Mouse (Mus musculus) forebrain, embryonic 11.5 days (tissue): ENCODE results near the gene Fbxo30. TPM values are rescaled to one million over a fixed set of nuclear protein-coding genes. Genes with fewer than 3 reads are reported as not detected.
"Not testable (repeated sequence)": the region's sequence is repeated elsewhere in the genome, so short reads cannot be mapped to it uniquely, and the experiment has no call there.

Experiments
- ATAC-seq: fragments of 200-750 bp; cut with Nextera tagmentation; replicated peaks from 2 replicates; pipeline ENCODE4 v1.8.0; 2017; ENCODE audit warnings: moderate TSS enrichment; ENCODE audit not compliant: low FRiP score
- DNase-seq: peaks from one replicate; pipeline ENCODE4 v3.0.0-alpha.2; 2017; ENCODE audit warnings: low spot score
- H3K27ac ChIP-seq: fragments of 300-500 bp; sonication (generic); 2 replicates; pipeline ENCODE4 v1.5.1; 2014; ENCODE audit warnings: low read depth, low read length
- H3K27me3 ChIP-seq: fragments of 300-500 bp; sonication (generic); 2 replicates; pipeline ENCODE4 v1.6.1; 2014; ENCODE audit warnings: mild to moderate bottlenecking, low read length, mixed read lengths; ENCODE audit not compliant: control insufficient read depth, insufficient read depth
- H3K36me3 ChIP-seq: fragments of 300-500 bp; sonication (generic); 2 replicates; pipeline ENCODE4 v1.6.1; 2014; ENCODE audit warnings: mild to moderate bottlenecking, low read length, moderate library complexity, mixed read lengths; ENCODE audit not compliant: control insufficient read depth, insufficient read depth
- H3K4me1 ChIP-seq: fragments of 300-500 bp; sonication (generic); replicated peaks from 2 replicates; pipeline ENCODE4 v1.6.1; 2014; ENCODE audit warnings: low read length, mixed read lengths; ENCODE audit not compliant: control insufficient read depth, insufficient read depth
- H3K4me2 ChIP-seq: fragments of 300-500 bp; sonication (generic); 2 replicates; pipeline ENCODE4 v1.6.1; 2014; ENCODE audit warnings: low read depth, mild to moderate bottlenecking, low read length, moderate library complexity, mixed read lengths; ENCODE audit not compliant: severe bottlenecking
- H3K4me3 ChIP-seq: fragments of 300-500 bp; sonication (generic); 2 replicates; pipeline ENCODE4 v1.5.1; 2014; ENCODE audit warnings: low read depth, low read length
- H3K9ac ChIP-seq: fragments of 300-500 bp; sonication (generic); 2 replicates; pipeline ENCODE4 v1.6.1; 2014; ENCODE audit warnings: low read length
- H3K9me3 ChIP-seq: fragments of 300-500 bp; sonication (generic); 2 replicates; pipeline ENCODE4 v1.6.1; 2016; ENCODE audit warnings: low read length, mixed read lengths; ENCODE audit not compliant: control insufficient read depth
- WGBS: fragments of 180-500 bp; shearing (Covaris S2); extraction: QIAGEN DNeasy Blood & Tissue Kit; methylation state at CpG from one replicate; pipeline ENCODE4 v1.1.7; 2014; 5-methylcytosine and 5-hydroxymethylcytosine counted together
- polyA plus RNA-seq: library from polyadenylated mRNA; unstranded; fragments of >200 nt; fragmentation: Nextera tagmentation; extraction: Ambion mirVana; gene quantifications from 2 replicates; pipeline ENCODE4 v1.2.1, GENCODE M21; 2014

The Fbxo30 gene
- polyA plus RNA-seq, 1 experiment from 2014 or later: 47.8 TPM

DNA sequence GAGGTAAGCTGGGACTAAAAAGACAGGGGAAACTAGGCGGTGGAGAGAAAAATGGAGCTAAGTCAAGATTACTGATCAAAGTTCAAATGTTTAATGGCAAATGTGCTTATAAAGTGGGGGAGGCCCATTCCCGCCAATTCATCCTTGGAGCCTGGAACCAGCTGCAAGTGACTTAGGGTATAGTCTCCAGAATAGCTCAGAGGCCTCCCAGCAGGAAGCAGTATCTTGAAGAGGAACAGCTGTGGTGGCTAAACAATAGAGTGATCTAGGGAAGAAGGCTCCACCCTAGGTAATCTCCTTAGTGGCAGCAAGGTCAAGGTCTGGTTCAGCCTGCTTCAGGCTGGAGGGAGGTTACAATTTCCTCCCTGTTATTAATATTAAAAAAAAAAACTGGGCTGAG is 17.3 kb upstream of the Fbxo30 start:
- H3K4me1 ChIP-seq, H3K4me3 ChIP-seq, DNase-seq, H3K9ac ChIP-seq, H3K36me3 ChIP-seq, ATAC-seq, H3K27ac ChIP-seq, H3K9me3 ChIP-seq, H3K4me2 ChIP-seq, H3K27me3 ChIP-seq: not testable (repeated sequence)
- 87% methylated on average over 2 of the region's 2 CpGs for WGBS

DNA sequence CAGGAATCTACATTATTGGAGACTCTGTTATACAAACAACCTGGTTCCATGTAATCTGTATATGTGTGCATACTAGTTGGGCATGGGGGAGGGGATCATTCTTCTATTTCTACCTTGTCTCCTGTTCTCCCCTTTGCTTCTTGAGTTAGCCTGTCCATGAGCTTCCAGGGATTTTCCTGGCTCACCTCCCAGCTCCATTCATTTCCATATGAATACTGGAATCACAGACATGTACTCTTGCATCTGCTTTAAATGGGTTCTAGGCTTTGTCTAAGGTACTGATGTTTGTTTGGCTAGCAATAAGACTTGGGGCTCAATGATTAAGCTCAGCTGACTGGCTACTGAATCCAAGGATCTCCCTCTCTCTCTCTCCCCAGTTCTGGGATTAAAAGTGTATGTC is 12.0 kb upstream of the Fbxo30 start:
- Histone ChIP-seq H3K9me3 (no peaks in the 10 kb centered on the region), H3K4me1 (no peaks in the 10 kb centered on the region), H3K9ac (no peak overlapping the region), H3K4me2 (no peak overlapping the region), H3K27ac (no peak overlapping the region), H3K27me3 (no peaks in the 10 kb centered on the region), H3K36me3 (no peaks in the 10 kb centered on the region), H3K4me3 (no peak overlapping the region)
- ATAC-seq: no peak
- DNase-seq: no peak

GRCm38 (mm10) chr10:11274431-11274830 is 6.7 kb upstream of the Fbxo30 start:
- H3K4me2 ChIP-seq: no peak overlapping the region
- H3K27ac ChIP-seq: no peak overlapping the region
- DNase-seq: no peak
- no peaks in the 10 kb centered on the region for H3K36me3 ChIP-seq
- H3K9ac ChIP-seq: no peak overlapping the region
- H3K27me3 ChIP-seq: no peaks in the 10 kb centered on the region
- no peak overlapping the region for H3K4me3 ChIP-seq
- no peaks in the 10 kb centered on the region for H3K9me3 ChIP-seq
- WGBS: 60% methylated on average over 1 of the region's 1 CpGs
- ATAC-seq: peak; percentile 27; the same call in 1 of the 2 replicates
- H3K4me1 ChIP-seq: no peaks in the 10 kb centered on the region

- Histone ChIP-seq H3K9me3 (no peaks in the 10 kb centered on the region), H3K4me1 (no peaks in the 10 kb centered on the region; the same call in 1 of the 2 replicates), H3K27ac (peak overlapping the region; percentile 95), H3K36me3 (no peaks in the 10 kb centered on the region), H3K4me2 (peak overlapping the region; percentile 51), H3K9ac (peak overlapping the region; percentile 93), H3K27me3 (no peaks in the 10 kb centered on the region), H3K4me3 (peak overlapping the region; percentile 93)
- ATAC-seq (no peak), DNase-seq (no peak)
- 2% methylated on average over 6 of the region's 6 CpGs for WGBS
Observed at GRCm38 (mm10) chr10:11280235-11280577, 924 bp upstream of the Fbxo30 start.

DNA sequence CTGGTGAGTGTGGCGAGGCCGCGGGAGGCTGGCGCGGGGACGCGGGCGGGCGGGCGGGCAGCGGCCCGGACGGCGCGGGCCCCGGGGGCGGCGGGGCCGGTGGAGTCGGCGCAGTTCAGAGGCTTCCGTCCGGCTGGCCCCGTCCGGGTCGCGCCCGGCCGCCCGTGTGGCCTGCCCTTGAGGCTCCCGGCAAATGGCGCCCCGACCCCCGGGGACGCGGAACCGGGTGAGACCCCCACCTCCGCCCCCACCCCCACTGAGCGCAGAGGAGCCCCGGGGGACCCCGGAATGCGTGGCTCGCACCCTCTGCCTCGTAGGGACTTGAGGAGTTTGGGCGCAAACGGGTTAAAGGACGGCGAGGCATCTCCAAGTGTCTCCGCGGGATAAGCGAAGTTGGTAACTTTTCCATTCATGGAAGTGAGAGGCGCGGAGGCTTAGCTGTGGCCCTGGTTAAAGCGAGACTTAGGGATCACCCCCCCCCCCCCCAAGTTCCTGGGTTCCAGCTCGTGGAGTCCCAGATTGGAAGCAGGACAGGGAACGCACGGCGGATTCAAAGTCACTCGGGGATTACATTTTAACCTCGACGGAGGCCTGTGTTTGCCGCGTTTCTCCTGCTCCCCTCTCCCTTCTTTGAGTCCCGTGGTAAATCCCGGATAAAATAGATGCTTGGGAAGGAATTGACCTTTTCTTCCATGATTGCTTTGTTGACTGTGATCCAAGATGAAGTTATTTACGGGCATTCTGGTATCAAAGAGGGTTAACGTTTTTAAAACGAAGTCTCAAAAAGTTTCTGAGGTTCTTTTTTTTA is 572 bp downstream of the Fbxo30 start:
- peak; percentile 72 for ATAC-seq
- DNase-seq: peak; percentile 85
- under 1% methylated on average over 65 of the region's 68 CpGs for WGBS
- Histone ChIP-seq H3K4me1 (no peaks in the 10 kb centered on the region; the same call in 1 of the 2 replicates), H3K9me3 (no peaks in the 10 kb centered on the region), H3K27me3 (no peaks in the 10 kb centered on the region), H3K9ac (peak overlapping the region; percentile 93), H3K4me2 (peak overlapping the region; percentile 51), H3K4me3 (peak overlapping the region; percentile 93), H3K27ac (peak overlapping the region; percentile 95), H3K36me3 (no peaks in the 10 kb centered on the region)

DNA sequence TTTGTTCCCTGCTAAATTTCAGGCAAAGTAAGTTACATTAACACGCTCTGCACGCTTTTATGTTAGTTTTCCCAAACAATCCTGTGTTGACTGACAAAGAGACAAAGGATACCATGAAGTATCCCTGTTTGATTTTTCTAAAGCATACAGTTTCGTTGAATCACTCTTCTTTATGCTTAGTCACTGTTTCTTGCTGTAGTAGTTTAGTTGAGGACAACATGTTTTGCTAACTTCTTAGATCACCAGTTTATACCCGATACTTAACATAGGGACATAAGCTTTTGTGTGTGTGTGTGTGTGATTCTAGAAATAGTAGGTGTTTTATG is 1.1 kb downstream of the Fbxo30 start:
- DNase-seq (no peak), ATAC-seq (no peak)
- Histone ChIP-seq H3K36me3 (no peaks in the 10 kb centered on the region), H3K9ac (peak overlapping the region; percentile 93), H3K4me1 (no peaks in the 10 kb centered on the region; the same call in 1 of the 2 replicates), H3K27ac (peak overlapping the region; percentile 95; the same call in 1 of the 2 replicates), H3K4me3 (peak overlapping the region; percentile 93), H3K27me3 (no peaks in the 10 kb centered on the region), H3K9me3 (no peaks in the 10 kb centered on the region), H3K4me2 (peak overlapping the region; percentile 51; the same call in 1 of the 2 replicates)
- 3% methylated on average over 4 of the region's 4 CpGs for WGBS

- Histone ChIP-seq H3K4me2 (no peak overlapping the region), H3K36me3 (peaks cover 2% of the 10 kb centered on the region; the same call in 1 of the 2 replicates), H3K27ac (no peak overlapping the region), H3K9ac (no peak overlapping the region), H3K27me3 (no peaks in the 10 kb centered on the region), H3K4me1 (no peaks in the 10 kb centered on the region), H3K9me3 (no peaks in the 10 kb centered on the region), H3K4me3 (no peak overlapping the region)
- 95% methylated on average over 6 of the region's 6 CpGs for WGBS
- DNase-seq (no peak), ATAC-seq (no peak)
Observed at GRCm38 (mm10) chr10:11298418-11298817, 17.3 kb downstream of the Fbxo30 start.

- Histone ChIP-seq H3K36me3 (no peaks in the 10 kb centered on the region), H3K4me2 (no peak overlapping the region), H3K9ac (no peak overlapping the region), H3K4me1 (no peaks in the 10 kb centered on the region), H3K27me3 (no peaks in the 10 kb centered on the region), H3K4me3 (no peak overlapping the region), H3K27ac (no peak overlapping the region), H3K9me3 (no peaks in the 10 kb centered on the region)
- DNase-seq: no peak
- ATAC-seq: no peak
- WGBS: 90% methylated on average over 9 of the region's 9 CpGs
Observed at GRCm38 (mm10) chr10:11305365-11306053, 24.4 kb downstream of the Fbxo30 start.

- Histone ChIP-seq H3K27me3 (no peaks in the 10 kb centered on the region), H3K9ac (no peak overlapping the region), H3K4me3 (no peak overlapping the region), H3K4me2 (no peak overlapping the region), H3K9me3 (no peaks in the 10 kb centered on the region), H3K4me1 (no peaks in the 10 kb centered on the region), H3K36me3 (no peaks in the 10 kb centered on the region), H3K27ac (no peak overlapping the region)
- ATAC-seq: no peak
- WGBS: 71% methylated on average over 2 of the region's 2 CpGs
- DNase-seq: no peak
Observed at GRCm38 (mm10) chr10:11306054-11306367, 24.9 kb downstream of the Fbxo30 start.
